Mouse (Mus musculus) induced T-regulatory cell, adult 2 months (primary cell): ENCODE data around the gene Chst3.
"Not testable (repeated sequence)": the region's sequence is repeated elsewhere in the genome, so short reads cannot be mapped to it uniquely, and the experiment has no call there.

Source experiments
- DNase-seq: peaks from one replicate; pipeline ENCODE4 v3.0.0-alpha.2; 2012; ENCODE audit warnings: low read depth

Chst3 gene

DNA sequence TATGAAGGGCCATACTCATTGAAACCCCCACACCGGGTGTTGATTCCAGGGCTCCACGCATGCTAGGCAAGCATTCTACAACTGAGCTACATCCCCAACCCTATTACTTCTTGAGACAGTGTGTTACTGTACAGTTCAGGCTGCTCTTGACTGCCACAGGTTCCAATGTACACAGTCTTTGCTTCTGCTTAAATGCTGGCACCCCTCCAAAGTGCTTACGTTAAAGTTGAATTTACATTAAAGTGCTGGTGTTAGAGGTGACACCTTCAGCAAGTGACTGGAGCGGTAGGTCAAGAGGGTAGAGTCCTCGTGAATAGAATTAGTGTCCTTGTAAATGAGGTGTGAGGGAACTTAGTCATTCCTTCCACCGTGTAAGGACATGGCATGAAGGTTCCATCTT lies 19.7 kb downstream of the Chst3 start:
- DNase-seq = no peak

DNA sequence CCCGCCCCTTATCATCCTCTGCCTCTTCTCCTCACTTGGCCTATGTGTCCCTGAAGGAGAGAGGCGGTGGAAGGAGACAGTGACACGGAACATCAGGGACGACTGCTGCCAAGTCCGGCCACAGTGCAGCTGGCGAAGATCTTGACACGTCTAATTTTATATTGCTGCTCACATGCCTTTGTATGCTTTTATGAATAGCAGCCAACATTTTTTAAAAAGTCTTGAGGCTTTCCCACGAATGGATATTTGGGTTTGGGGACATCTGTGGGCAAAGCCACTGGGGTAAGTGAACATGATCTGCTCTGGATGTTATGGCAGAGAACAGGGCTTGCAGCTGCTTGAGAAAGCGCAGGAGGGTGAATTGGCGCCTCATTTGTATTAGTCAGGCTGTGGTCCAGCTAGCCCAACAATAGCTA lies 21.6 kb downstream of the Chst3 start:
- DNase-seq = no peak

DNA sequence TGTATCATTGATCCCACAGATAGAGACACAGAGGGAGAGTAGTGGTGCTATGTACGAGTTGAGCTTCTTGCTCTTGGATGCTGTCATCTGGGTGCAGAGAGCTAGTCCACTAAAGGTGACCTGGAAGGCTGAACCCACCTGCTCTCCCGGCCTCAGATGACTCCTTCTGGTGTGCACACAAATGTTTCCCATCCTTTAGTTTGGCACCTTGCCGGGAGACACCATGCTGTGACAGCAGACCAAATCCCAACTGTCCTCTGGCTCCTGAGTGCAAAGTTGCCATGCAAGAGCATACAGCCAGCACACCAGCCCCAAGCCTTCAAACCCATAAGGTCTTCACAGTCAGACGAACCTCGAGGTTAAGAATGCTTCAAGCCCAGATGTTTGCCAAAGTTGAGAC lies 22.1 kb downstream of the Chst3 start:
- no peak for DNase-seq

DNA sequence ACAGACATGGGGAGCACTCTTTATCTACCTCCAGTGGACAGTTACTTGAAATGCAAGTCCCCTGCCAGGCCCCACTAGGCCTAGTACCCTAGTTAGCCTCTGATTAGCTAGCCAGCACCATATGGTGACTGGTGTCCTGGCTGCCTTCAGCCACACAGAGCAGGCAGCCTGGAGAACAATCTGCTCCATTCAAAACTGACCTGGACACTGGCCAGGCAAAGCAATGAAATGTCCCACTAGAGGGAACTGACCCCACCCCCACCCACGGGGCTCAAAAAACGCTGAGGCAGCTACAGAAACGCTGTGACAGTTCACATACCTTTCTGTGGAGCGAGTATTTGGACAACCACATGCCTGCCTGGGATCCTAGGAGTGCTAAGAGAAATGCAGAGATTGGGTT lies 24.0 kb downstream of the Chst3 start:
- DNase-seq = no peak

GRCm38 (mm10) chr10:60193532-60194423 lies 25.3 kb downstream of the Chst3 start:
- no peak for DNase-seq

DNA sequence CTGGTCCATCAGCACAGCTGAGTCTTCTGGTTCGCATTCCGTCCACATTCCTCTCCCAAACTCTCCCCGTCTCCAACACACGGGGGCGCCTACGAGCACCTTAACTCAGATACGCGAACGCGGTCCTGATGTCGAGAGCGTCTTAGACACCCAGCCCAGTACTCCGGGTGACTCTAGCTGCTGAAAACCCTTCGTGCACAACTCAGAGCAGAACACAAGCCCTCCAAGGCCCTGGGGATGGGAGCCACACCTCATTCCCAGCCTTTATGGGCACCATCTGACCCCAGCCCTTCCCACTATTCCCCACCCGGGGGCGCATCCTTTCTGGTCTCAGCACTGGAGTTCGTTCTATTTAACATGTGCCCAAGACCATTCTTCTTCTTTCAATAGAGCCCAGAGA lies 27.3 kb downstream of the Chst3 start:
- peak; percentile 80 for DNase-seq

DNA sequence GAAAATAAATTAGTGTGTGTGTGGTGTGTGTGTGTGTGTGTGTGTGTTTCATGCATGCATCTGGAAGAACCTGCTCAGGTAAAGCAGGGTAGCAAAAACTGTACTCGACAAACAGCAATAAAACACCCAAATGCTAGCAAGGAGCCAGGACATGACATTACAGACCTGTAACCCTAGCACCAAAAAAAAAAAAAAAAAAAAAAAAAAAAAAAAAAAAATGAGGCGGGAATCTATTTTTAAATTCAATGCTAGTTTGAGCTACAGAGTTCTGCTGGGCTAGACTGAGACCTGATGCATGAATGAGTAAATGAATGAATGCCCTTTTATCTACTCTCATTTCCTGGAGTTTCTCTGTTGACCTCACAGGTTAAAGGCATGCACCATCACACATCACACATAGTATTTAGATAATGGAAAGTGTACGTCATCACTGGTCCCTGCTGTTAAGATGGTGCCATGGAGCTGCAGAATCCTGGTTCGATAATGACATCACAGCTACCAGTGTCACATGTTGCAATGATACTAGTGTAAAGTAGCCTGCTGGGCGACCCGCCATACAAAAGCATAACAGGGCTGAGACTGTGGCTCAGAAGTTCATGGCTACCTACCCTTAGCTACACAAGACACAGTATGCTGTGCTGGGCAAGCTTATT lies 29.4 kb downstream of the Chst3 start:
- DNase-seq = no peak

DNA sequence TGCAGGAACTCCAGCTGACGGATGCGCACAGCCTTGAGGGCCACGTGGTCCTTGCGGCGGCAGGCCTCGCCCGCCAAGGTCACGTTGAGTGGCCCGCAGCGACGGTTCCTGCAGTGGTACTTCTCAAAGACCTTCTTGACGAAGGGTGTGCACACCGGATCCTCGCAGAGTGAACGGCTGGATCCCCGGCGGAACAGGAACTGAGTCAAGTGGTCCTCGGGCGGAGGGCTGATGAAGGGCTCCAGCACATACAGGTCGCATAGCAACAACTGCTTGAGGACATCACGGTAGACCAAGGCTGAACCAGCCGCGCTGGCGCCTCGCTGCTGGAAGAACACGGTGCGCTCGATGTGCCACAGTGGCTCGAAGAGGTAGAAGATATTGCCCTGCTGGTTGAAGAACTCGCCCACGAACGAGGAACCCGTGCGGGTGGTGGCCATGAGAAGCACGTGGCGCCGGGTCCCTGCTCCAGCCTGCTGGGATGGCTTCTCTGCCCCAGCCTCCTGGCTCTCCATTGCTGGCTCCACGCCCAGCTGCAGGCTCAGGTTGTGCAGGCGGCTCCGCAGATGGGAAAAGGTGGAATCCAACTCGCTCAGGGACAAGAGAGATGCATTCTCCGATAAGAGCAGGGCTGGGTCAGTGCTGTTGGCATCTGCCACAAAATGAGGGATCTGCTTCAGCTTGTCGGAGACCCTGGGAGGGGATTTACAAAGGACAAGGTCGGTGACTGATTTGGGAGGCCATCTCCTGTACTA lies 32.7 kb downstream of the Chst3 start:
- no peak for DNase-seq

GRCm38 (mm10) chr10:60185023-60185709 lies 33.9 kb downstream of the Chst3 start:
- DNase-seq = no peak

DNA sequence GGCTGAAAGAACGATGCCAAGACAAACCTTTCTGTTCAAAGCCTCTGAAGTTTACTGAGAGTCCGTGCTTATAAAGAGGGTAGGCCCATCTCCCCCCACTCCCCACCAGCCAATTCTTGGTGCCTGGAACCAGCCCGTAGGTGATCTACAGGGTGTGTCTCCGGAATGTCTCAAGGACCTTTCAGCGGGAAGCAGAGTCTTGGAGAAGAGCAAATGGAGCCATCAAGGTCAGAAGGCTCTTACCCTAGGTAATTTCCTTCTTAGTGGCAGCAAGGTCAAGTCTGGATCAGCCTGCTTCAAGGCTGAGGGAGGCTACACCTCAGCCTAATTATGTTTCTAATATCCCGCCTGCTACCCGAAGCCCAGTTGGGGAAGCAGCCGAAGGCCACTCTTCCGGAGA lies 43.8 kb downstream of the Chst3 start:
- DNase-seq = not testable (repeated sequence)

DNA sequence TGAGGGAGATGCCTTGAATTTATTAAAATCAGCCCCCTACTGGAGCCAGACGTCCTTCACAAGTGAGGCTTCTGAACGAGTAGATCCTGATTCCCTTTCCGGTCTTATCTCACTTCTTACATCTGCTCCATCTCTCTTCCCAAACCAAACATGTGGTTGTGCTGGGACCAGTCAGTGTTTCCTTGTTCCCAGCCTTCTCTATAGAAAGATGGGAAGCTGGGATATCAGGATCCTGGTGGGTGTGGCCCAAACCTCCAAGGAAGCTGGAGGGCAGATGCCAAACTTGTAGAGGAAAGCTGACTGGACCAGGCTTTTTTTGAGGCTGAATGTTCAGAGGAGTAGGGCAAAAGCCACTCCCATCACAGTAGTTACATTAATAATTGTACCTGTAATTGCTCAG lies 44.6 kb downstream of the Chst3 start:
- no peak for DNase-seq

DNA sequence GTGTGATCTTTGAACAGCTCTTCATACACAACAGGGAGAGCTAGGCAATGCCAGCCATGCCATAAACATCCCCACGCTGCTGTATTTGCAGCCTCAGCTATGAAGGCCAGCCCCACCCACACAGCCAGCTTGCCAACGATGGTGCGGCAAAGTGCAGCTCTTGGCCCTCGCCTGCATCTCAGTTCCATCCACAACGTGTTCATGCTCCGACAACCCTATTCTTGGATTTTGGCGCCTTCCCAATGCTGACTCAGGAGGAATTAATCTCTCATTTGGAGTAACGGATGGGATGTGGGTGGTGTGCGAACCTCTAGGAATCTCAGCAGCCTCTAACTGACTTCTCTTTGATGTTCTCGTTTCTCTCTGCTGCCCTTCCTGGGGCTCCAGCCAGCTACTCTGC lies 46.0 kb downstream of the Chst3 start:
- DNase-seq = no peak

DNA sequence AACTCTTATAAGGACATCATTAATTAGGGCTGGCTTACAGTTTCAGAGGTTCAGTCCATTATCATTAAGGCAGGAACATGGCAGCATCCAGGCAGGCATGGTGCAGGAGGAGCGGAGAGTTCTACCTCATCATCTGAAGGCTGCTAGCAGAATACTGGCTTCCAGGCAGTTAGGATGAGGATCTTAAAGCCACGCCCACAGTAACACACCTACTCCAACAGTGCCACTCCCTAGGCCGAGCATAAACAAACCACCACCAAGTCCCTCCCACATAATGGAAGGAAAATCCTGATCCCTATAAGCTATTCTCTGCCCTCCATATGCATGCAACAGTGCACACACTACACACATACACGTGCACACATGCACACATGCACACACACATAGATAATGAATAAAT lies 46.8 kb downstream of the Chst3 start:
- DNase-seq = no peak

DNA sequence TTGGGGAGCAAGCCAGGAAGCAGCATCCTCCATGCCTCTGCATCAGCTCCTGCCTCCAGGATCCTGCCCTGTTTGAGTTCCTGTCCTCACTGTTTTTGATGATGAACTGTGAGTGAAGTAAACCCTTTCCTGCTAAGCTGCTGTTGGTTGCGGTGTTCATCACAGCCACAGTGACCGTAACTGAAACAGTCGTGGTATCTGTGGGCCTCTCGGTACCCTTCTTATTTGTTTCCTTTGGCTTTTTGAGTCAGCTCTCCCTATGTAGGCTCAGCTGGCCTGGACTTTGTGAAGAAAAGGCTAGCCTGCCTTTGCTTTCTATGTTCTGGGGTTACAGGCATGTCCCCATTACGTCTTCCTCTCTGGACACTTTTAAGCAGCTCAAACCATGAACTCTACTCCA lies 47.7 kb downstream of the Chst3 start:
- DNase-seq = no peak

DNA sequence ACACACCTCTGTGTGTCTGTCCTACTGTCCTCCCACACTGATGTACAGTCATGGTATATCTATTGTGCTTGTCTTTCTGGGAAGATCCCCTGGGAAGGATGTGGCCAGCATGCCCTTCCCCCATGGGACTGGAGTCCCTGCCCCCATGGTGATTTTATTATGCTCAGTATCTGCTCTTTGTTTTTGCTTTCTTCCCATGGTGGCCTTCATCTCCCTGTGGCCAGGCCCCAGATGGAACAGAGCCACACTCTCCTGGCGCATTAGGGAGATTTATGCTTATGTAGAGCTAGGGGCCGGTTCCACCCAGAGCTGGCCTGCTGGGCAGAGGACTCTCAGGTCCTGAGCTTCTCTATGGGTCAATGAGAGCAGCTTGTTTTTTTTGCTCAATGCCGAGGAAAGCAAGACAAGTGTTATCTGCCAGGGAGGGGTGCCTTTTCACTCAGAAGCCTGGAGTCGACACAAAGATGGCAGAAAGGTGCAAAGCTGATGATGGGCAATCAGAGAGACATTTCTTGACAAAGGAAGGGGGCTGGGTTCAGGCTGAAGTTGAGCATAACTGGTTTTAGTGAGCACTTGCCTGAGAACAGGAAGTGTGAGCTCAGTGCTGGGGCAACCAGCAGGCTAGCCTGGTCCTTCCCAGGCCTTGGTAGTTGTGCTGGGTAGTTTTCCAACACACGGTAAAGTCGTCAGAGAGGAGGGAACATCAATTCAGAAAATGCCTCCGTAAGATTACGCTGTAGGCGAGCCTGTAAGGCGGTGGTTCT lies 48.6 kb downstream of the Chst3 start:
- DNase-seq = no peak

- DNase-seq = no peak
Measured at GRCm38 (mm10) chr10:60168960-60169359, 50.1 kb downstream of the Chst3 start.

DNA sequence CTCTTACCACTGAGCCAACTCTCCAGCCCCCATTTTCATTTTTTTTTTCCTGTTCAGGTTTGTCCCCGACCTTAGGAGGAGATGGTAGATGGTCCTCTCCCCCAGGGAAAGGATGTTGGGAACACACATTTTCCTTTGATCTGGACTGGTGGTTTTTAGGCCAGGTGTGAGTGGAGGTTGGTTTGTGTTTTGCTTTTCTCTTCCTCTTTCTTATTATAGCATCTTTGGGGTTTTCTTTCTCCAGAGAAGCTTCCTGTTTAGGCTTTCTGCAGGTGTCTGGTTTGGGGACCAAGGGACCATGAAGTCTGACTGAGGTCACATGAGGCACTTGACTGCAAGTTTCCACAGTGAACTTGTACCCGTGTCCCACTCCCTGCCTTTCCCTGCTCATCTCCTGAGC lies 50.8 kb downstream of the Chst3 start:
- DNase-seq = no peak

GRCm38 (mm10) chr10:60166068-60166467 lies 53.0 kb downstream of the Chst3 start:
- DNase-seq = no peak

GRCm38 (mm10) chr10:60164869-60165268 lies 54.2 kb downstream of the Chst3 start:
- no peak for DNase-seq

DNA sequence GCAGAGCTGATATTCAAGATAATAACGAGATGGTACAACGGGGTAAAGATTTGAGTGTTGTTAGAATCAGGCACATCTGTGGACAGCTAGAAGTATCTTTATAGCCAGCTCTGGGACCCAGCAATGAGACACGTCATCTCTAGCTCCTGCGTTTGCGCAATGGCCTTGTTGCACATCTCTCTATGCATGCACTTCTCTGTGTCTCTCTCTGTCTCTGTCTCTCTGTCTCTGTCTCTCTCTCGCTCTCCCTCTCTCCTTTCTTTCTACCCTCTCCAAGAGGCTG lies 56.1 kb downstream of the Chst3 start:
- DNase-seq = peak; percentile 41

GRCm38 (mm10) chr10:60162184-60162972 lies 56.7 kb downstream of the Chst3 start:
- DNase-seq = peak; percentile 52
